Mouse (Mus musculus): Measurements from ENCODE around the gene Btaf1.
A peak's percentile ranks its signal among the peaks of the same experiment; 100 is the strongest.

Btaf1 gene

DNA sequence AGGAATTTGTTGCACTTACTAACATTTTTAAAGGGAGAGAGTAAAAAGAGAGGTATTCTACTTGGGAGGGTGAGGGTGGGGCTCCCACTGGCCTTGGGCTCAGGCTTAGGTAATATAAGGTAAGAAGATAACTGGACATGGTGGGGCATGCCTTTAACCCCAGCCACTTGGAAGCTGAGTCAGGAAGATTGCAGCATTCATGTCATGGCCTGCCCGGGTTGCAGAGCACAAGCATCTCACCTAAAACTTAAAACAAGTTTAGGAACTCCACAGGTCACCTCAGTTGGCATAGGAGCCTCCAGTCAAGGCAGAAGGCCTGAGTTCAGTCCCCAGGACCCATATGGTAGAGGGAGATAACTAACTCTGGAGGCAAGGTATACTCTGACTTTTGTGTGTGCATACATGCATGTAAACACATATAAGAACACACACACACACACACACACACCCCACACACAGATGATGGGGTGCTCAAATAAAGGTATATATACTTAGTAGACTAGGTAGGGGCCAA, 8.9 kb upstream of the Btaf1 start:
- no peaks in the 10 kb centered on the region for H3K36me3 ChIP-seq (ENCODE audit: insufficient read depth, low read length)
- peaks cover 45% of the 10 kb centered on the region for H3K27me3 ChIP-seq (ENCODE audit: insufficient read depth, low read length)
- H3K4me3 ChIP-seq (replicated peaks; ENCODE audit: low read length) = no peak overlapping the region
- H3K4me1 ChIP-seq (replicated peaks; ENCODE audit: low read depth, low read length) = peaks cover 14% of the 10 kb centered on the region
- TF ChIP-seq CTCF (conservative IDR thresholded peaks at IDR 0.05; ENCODE audit: low read length) (no peak), NANOG (IDR thresholded peaks at IDR 0.05; ENCODE audit: borderline replicate concordance, low read length) (no peak), POU5F1 (IDR thresholded peaks at IDR 0.05; ENCODE audit: borderline replicate concordance, low read length) (no peak)
- H3K9me3 ChIP-seq (ENCODE audit: low read length) = no peaks in the 10 kb centered on the region

DNA sequence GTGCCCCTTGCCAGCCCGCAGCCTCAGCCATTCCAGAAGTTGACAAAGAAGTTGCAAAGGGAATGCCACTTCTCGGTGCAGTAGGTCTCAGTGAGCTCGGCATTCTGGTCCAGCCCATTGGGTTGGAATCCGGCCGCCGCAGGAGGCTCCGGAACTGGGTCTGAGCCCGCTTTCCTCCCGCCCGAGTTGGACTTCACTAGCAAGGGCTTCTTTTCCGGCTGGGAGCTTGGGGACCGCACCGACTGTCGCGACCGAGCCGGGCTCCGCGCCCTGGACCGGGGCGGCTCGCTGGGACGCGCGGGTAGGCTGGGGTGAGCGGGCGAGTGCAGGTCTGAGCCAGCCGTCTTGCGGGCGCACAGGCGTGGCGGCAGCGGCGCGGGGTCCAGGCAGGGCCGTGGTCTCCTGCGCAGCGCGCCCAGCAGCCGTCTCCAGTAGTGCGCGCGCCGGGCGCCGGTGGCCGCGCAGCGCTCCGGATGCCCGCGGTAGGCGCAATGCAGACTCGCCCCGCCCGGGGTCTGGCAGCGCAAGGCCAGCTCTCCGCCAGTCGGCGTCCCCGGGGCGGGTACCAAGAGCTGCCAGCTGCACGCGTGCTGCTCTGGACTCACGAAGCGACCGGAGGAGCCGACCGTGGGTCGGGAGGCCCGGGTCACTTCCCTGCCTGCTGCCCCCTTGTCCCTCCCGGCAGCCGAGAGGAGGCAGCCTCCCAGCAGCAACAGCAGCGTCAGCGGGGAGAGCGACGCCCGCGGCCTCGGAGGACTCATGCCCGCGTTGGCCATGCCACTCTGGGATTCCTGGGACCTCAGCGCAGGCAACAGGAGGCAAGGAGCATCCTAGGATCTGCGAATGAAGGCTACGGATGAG, 7.2 kb upstream of the Btaf1 start:
- Histone ChIP-seq H3K9me3 (ENCODE audit: low read length) (no peaks in the 10 kb centered on the region), H3K4me1 (replicated peaks; ENCODE audit: low read depth, low read length) (peaks cover 14% of the 10 kb centered on the region), H3K4me3 (replicated peaks; ENCODE audit: low read length) (peak overlapping the region; percentile 94), H3K36me3 (ENCODE audit: insufficient read depth, low read length) (no peaks in the 10 kb centered on the region), H3K27me3 (ENCODE audit: insufficient read depth, low read length) (peaks cover 35% of the 10 kb centered on the region)
- TF ChIP-seq NANOG (IDR thresholded peaks at IDR 0.05; ENCODE audit: borderline replicate concordance, low read length) = no peak
- TF ChIP-seq POU5F1 (IDR thresholded peaks at IDR 0.05; ENCODE audit: borderline replicate concordance, low read length) = no peak
- TF ChIP-seq CTCF (conservative IDR thresholded peaks at IDR 0.05; ENCODE audit: low read length) = no peak

DNA sequence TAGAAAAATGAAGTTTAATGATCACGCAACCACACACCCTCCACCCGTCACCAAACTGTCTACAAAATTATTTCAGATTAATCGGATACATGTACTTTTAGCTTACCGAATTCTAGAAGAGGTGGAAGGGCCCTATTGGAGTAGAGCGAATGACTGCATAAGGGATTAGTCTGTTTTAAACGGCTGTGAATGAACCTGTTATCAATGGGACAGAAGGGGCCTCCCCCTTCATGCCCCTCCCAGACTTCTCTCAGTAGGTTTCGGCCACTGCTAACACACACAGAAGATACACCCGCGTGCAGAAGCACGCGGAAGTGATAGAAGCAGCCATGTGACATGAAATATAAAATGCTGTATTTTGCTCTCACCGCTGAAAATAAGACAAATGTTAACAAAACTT, 6.4 kb upstream of the Btaf1 start, which contains the start of gene Fgfbp3:
Gene Fgfbp3, minus strand, starts transcription at position 150 of the 400 bp plus-strand sequence.
- H3K9me3 ChIP-seq (ENCODE audit: low read length) = no peaks in the 10 kb centered on the region
- peaks cover 35% of the 10 kb centered on the region for H3K27me3 ChIP-seq (ENCODE audit: insufficient read depth, low read length)
- peak within 1 kb of the TSS; percentile 94 for H3K4me3 ChIP-seq (replicated peaks; ENCODE audit: low read length)
- TF ChIP-seq POU5F1 (IDR thresholded peaks at IDR 0.05; ENCODE audit: borderline replicate concordance, low read length) (no peak), NANOG (IDR thresholded peaks at IDR 0.05; ENCODE audit: borderline replicate concordance, low read length) (no peak), CTCF (conservative IDR thresholded peaks at IDR 0.05; ENCODE audit: low read length) (no peak)
- peaks cover 14% of the 10 kb centered on the region for H3K4me1 ChIP-seq (replicated peaks; ENCODE audit: low read depth, low read length)
- no peaks in the 10 kb centered on the region for H3K36me3 ChIP-seq (ENCODE audit: insufficient read depth, low read length)

GRCm38 (mm10) chr19:36922015-36922414, 3.9 kb upstream of the Btaf1 start:
- Histone ChIP-seq H3K9me3 (ENCODE audit: low read length) (no peaks in the 10 kb centered on the region), H3K4me3 (replicated peaks; ENCODE audit: low read length) (no peak overlapping the region), H3K27me3 (ENCODE audit: insufficient read depth, low read length) (peaks cover 17% of the 10 kb centered on the region), H3K4me1 (replicated peaks; ENCODE audit: low read depth, low read length) (peaks cover 24% of the 10 kb centered on the region), H3K36me3 (ENCODE audit: insufficient read depth, low read length) (no peaks in the 10 kb centered on the region)
- TF ChIP-seq POU5F1 (IDR thresholded peaks at IDR 0.05; ENCODE audit: borderline replicate concordance, low read length) = no peak
- peak; percentile 27 for TF ChIP-seq CTCF (conservative IDR thresholded peaks at IDR 0.05; ENCODE audit: low read length)
- TF ChIP-seq NANOG (IDR thresholded peaks at IDR 0.05; ENCODE audit: borderline replicate concordance, low read length) = no peak

- H3K27me3 ChIP-seq (ENCODE audit: insufficient read depth, low read length) = peaks cover 14% of the 10 kb centered on the region
- no peaks in the 10 kb centered on the region for H3K9me3 ChIP-seq (ENCODE audit: low read length)
- H3K36me3 ChIP-seq (ENCODE audit: insufficient read depth, low read length) = no peaks in the 10 kb centered on the region
- TF ChIP-seq NANOG (IDR thresholded peaks at IDR 0.05; ENCODE audit: borderline replicate concordance, low read length) (no peak), CTCF (conservative IDR thresholded peaks at IDR 0.05; ENCODE audit: low read length) (no peak), POU5F1 (IDR thresholded peaks at IDR 0.05; ENCODE audit: borderline replicate concordance, low read length) (no peak)
- no peak overlapping the region for H3K4me3 ChIP-seq (replicated peaks; ENCODE audit: low read length)
- peaks cover 32% of the 10 kb centered on the region for H3K4me1 ChIP-seq (replicated peaks; ENCODE audit: low read depth, low read length)
These were observed 2.9 kb upstream of the Btaf1 start for GRCm38 (mm10) chr19:36922936-36923335.

DNA sequence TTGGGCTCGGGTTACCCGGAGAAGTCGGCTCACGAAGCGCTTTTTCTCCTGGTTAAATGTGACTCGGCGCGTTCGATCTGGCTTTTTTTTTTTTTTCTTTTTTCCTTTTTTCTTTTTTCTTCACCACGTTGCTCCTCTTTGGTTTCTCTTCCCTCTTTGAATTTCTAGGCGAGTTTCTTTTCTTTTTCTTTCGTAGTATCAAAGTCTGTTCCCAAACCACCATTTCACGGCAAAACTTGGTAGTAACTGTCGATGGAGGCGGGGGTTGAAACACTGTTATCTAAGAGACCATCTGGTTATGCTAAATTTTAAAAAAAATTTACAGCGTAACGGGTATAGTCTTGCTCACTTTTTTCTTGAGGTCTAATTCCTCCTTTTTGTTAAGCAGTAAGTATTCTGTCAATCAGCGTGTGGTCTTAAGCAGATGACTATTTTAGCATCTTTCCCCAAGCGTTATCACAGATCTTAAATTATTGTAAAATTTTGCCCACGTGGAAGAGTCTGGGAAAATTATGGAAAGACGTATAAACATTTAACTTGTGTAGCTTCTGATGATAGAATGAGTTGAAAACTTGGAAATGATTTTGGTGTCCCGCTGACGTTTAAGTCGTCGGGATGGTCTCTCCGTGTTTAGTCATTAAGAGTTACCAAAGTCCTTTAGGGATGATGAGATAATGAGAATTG, 816 bp downstream of the Btaf1 start:
- TF ChIP-seq POU5F1 (IDR thresholded peaks at IDR 0.05; ENCODE audit: borderline replicate concordance, low read length) (no peak), NANOG (IDR thresholded peaks at IDR 0.05; ENCODE audit: borderline replicate concordance, low read length) (no peak), CTCF (conservative IDR thresholded peaks at IDR 0.05; ENCODE audit: low read length) (no peak)
- Histone ChIP-seq H3K9me3 (ENCODE audit: low read length) (no peaks in the 10 kb centered on the region), H3K36me3 (ENCODE audit: insufficient read depth, low read length) (no peaks in the 10 kb centered on the region), H3K4me1 (replicated peaks; ENCODE audit: low read depth, low read length) (peaks cover 48% of the 10 kb centered on the region), H3K27me3 (ENCODE audit: insufficient read depth, low read length) (no peaks in the 10 kb centered on the region; the same call in 1 of the 2 replicates), H3K4me3 (replicated peaks; ENCODE audit: low read length) (peak overlapping the region; percentile 90)

DNA sequence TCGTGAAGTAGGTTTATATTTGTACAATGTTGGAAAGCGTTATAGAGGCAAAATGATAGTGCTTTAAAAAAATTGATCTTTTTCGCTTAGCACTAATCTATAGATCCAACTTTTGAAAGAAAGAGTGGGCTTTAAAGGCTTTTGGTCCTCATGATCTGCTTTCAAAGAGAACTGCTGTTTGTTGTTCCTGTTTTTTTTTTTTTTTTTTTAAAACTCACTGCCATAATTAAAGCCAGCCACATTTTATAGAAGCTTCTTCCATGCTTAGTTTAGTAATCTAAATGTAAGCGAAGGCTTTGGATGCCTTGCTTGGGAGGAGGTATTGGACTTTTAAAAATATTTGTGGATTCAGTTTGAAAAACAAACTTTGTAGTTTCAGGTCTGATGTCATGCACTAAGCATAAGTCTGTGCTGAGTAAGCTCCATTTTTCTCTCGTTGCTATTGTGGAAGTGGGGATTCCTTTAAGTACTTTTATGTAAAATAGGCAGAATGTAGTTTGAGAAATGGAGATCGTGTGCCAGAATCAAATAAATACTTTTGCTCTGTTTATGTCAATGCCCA, 2.0 kb downstream of the Btaf1 start:
- Histone ChIP-seq H3K9me3 (ENCODE audit: low read length) (no peaks in the 10 kb centered on the region), H3K4me3 (replicated peaks; ENCODE audit: low read length) (peak overlapping the region; percentile 90), H3K4me1 (replicated peaks; ENCODE audit: low read depth, low read length) (peaks cover 56% of the 10 kb centered on the region), H3K27me3 (ENCODE audit: insufficient read depth, low read length) (no peaks in the 10 kb centered on the region; the same call in 1 of the 2 replicates), H3K36me3 (ENCODE audit: insufficient read depth, low read length) (no peaks in the 10 kb centered on the region)
- no peak for TF ChIP-seq POU5F1 (IDR thresholded peaks at IDR 0.05; ENCODE audit: borderline replicate concordance, low read length)
- TF ChIP-seq CTCF (conservative IDR thresholded peaks at IDR 0.05; ENCODE audit: low read length) = no peak
- TF ChIP-seq NANOG (IDR thresholded peaks at IDR 0.05; ENCODE audit: borderline replicate concordance, low read length) = no peak

DNA sequence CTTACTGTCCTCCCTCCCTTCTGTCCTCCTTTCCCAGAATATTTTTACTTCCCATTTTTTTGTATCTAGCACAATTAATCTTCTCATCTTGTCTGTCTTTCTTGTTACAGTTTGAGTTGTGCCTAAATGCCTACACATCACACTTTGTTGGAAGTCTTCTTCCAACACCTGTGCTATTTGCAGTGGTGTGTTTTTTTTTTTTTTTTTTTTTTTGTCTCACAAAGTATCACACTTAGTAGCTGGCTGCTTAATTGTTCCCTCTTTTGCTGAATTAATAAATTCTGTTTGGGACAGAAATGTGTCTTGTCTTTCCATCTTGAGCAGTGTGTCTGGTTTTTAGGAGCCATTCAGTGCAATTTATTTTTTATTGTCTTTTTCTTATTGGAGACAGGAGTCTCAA, 3.9 kb downstream of the Btaf1 start:
- Histone ChIP-seq H3K4me3 (replicated peaks; ENCODE audit: low read length) (no peak overlapping the region), H3K27me3 (ENCODE audit: insufficient read depth, low read length) (no peaks in the 10 kb centered on the region), H3K9me3 (ENCODE audit: low read length) (no peaks in the 10 kb centered on the region), H3K36me3 (ENCODE audit: insufficient read depth, low read length) (no peaks in the 10 kb centered on the region), H3K4me1 (replicated peaks; ENCODE audit: low read depth, low read length) (peaks cover 60% of the 10 kb centered on the region)
- TF ChIP-seq CTCF (conservative IDR thresholded peaks at IDR 0.05; ENCODE audit: low read length) (no peak), NANOG (IDR thresholded peaks at IDR 0.05; ENCODE audit: borderline replicate concordance, low read length) (no peak), POU5F1 (IDR thresholded peaks at IDR 0.05; ENCODE audit: borderline replicate concordance, low read length) (no peak)
